Mouse (Mus musculus) lung, postnatal 0 days (tissue): ENCODE measurements around the gene Rnf222.

Experiments
- CTCF ChIP-seq: IDR thresholded peaks from 2 replicates; pipeline ENCODE4 v1.5.1; 2016; ENCODE audit warnings: antibody characterized with exemption, mild to moderate bottlenecking
- EP300 ChIP-seq: IDR thresholded peaks from 2 replicates; pipeline ENCODE4 v1.6.1; 2016; ENCODE audit warnings: antibody characterized with exemption, mild to moderate bottlenecking, control low read depth

DNA sequence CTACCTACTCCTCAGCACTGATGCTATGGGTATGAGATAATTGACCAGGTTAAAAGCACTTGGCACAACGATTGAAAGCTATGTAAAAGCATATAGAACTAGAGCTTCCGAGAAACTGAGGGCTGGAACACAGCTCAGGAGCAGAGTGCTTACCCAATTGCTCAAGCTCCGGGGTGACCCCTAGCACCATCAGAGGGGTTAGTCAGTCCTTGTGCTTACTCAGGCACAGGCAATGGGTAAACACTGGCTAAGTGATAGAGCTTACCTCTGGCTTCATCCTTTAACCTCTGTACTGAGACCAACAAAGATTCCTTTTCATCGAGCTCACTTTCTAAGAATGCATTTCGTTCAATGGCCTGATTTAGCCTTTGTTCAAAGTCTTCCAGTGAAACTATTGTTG lies 48.7 kb upstream of the Rnf222 start:
- TF ChIP-seq EP300 = no peak
- TF ChIP-seq CTCF = no peak
